Mouse (Mus musculus) cortical plate, adult 2 months (tissue): ENCODE results near the gene Dnajc6. TPM values are rescaled to one million over a fixed set of nuclear protein-coding genes. Genes with fewer than 3 reads are reported as not detected.
A peak's percentile ranks its signal among the peaks of the same experiment; 100 is the strongest.

Experiments
- H3K27ac ChIP-seq: fragments of 200-500 bp; 2 replicates; pipeline ENCODE4 v1.5.1; 2012; ENCODE audit warnings: low read length, control low read depth, inconsistent platforms; ENCODE audit not compliant: insufficient read depth
- H3K4me1 ChIP-seq: fragments of 200-500 bp; 2 replicates; pipeline ENCODE4 v1.6.1; 2011; ENCODE audit warnings: low read length; ENCODE audit not compliant: control insufficient read depth, insufficient read depth
- H3K4me3 ChIP-seq: fragments of 200-500 bp; 2 replicates; pipeline ENCODE4 v1.5.1; 2011; ENCODE audit warnings: mild to moderate bottlenecking, low read length, control low read depth; ENCODE audit not compliant: insufficient read depth
- CTCF ChIP-seq: fragments of 200-500 bp; IDR thresholded peaks from 2 replicates; pipeline ENCODE4 v1.5.1; 2011; ENCODE audit warnings: mild to moderate bottlenecking, control low read depth, low read length; ENCODE audit not compliant: insufficient read depth; ENCODE audit errors: extremely low read depth
- POLR2A ChIP-seq: fragments of 200-500 bp; IDR thresholded peaks from 2 replicates; pipeline ENCODE4 v1.6.1; 2011; ENCODE audit warnings: mild to moderate bottlenecking, low read length, control low read depth; ENCODE audit not compliant: insufficient read depth; ENCODE audit errors: extremely low read depth
- polyA plus RNA-seq: library from polyadenylated mRNA; depleted of rRNA; stranded (reverse); fragments of >200 nt; gene quantifications from 2 replicates; pipeline ENCODE4 v1.2.3, GENCODE M21; 2012

Gene Dnajc6
- polyA plus RNA-seq, 1 experiment: 144 TPM

DNA sequence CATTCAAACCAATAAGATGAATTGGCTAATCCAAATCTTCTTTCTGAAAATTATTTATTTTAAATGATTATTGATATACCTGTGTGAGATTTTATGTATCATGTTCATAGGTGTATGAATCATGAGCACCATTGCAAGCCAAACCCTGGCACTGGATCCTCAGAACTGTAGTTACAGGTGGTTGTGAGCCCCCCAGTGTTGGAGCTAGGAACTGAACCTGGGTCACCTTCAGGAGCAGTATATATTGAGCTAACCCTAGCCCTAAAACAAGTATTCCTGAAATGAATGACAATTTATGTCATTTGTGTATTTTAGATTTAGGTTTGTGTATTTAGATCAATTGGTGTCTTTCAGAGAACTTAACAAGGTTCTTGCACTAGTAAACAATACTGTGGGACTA, 105.3 kb downstream of the Dnajc6 start:
- TF ChIP-seq CTCF: peak; percentile 41; the same call in 1 of the 2 replicates
- TF ChIP-seq POLR2A: no peak

DNA sequence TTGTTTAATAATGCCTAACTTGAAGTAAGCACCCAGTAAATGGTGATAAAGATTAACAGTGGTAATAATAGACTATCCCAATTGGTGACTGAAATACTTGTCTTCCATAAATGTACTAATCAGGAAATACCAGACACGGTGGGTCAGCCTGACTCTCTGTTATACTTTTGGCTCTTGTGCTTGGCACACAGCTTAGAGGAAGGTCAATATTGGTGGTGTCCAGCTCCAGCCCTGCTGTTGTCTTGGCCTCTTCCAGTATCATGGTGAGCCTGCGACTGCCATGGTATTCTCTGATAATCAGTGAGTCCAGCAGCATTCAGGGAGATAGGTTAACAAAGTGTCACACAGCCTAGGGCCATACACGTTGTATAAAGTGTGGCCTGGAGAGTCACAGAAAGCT, 107.2 kb downstream of the Dnajc6 start:
- Histone ChIP-seq H3K4me1 (no peaks in the 10 kb centered on the region; the same call in 1 of the 2 replicates), H3K4me3 (no peak overlapping the region), H3K27ac (no peak overlapping the region)
- TF ChIP-seq CTCF (no peak), POLR2A (no peak)

More for the DNA sequence above, 105.3 kb downstream of the Dnajc6 start:
- Histone ChIP-seq H3K4me1 (no peaks in the 10 kb centered on the region; the same call in 1 of the 2 replicates), H3K4me3 (no peak overlapping the region), H3K27ac (no peak overlapping the region)

DNA sequence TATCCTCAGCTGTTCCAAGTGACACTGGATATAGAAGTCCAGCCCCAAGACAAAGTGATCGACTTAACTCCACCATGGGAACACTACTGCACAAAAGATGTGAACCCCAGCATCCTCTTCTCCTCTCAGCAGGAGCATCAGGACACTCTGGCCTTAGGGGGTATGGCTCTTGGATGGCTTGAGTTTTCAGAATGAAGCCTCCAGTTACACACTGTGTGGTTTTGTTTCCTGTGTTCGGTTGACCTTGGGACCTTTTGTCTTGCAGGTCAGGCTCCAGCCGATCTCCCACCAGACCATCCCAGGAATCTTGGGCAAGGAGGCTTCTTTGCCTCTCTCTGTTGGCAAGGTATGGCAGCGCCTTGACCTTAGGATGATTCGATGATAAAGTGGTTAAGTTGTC, 120.1 kb downstream of the Dnajc6 start:
- H3K4me3 ChIP-seq: no peak overlapping the region
- H3K4me1 ChIP-seq: peaks cover 9% of the 10 kb centered on the region
- TF ChIP-seq POLR2A (no peak), CTCF (no peak)
- H3K27ac ChIP-seq: no peak overlapping the region

DNA sequence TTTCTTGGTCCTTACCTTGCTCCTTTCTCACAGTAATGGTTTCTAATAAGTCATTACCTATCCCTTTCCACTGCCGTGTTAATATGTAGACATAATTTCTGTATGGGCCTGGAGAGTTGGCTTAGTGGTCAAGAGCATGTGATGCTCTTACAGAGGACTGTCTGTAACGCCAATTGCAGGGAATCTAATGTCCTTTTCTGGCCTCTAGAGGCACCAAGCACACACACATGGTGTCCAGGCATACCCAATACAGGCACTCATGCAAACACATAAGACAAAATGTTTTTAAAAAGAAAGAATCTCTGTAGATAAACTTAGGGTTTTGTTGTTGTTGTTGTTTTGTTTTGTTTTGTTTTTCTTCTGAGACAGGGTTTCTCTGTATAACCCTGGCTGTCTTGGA, 121.3 kb downstream of the Dnajc6 start:
- Histone ChIP-seq H3K27ac (no peak overlapping the region), H3K4me3 (no peak overlapping the region), H3K4me1 (peaks cover 9% of the 10 kb centered on the region)
- no peak for TF ChIP-seq POLR2A
- TF ChIP-seq CTCF: no peak

DNA sequence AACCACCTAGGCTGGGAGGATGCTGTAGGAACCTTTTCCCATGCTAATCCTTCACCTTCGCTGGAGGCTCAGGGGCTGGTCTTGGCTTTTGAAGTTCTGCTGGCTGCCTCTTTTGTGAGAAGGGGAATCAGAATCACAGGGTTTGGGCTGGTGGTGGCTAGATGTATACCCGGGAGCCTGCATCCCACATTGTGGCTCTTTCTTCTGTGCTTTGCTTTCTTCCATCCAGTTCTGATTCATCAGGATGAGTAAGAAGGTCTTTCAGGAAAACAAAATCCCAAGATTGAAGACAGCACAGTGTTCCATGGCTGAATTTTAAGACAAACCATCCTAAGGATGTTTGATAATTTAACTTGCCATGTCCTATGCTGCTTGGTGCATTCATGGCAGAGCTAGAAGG, 123.8 kb downstream of the Dnajc6 start:
- H3K27ac ChIP-seq: 0 out of 2 replicates have a peak overlapping the region, but pooled peaks have one; percentile 21
- H3K4me1 ChIP-seq: peaks cover 9% of the 10 kb centered on the region
- no peak for TF ChIP-seq CTCF
- no peak for TF ChIP-seq POLR2A
- H3K4me3 ChIP-seq: no peak overlapping the region

DNA sequence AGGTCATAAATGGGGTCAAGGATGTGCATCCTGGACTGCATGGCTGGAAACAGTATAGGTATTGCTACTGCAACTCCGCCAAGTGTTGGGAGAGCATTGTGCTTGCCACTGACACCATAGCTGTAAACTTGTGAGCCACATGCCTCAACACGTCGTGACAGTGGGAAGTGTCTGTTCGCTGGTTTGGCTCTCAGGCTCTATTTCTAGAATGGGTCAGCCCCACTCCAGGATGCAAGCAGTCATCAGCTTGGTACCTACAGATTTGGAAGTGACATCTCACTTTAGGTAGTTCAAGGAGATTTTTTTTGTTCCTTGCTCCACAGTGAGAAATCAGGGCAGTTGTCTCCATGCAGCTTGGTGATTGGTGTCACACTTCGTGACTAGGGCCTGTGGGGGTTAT, 124.8 kb downstream of the Dnajc6 start:
- TF ChIP-seq POLR2A (no peak), CTCF (no peak)
- no peak overlapping the region for H3K27ac ChIP-seq
- H3K4me1 ChIP-seq: peaks cover 9% of the 10 kb centered on the region
- no peak overlapping the region for H3K4me3 ChIP-seq

DNA sequence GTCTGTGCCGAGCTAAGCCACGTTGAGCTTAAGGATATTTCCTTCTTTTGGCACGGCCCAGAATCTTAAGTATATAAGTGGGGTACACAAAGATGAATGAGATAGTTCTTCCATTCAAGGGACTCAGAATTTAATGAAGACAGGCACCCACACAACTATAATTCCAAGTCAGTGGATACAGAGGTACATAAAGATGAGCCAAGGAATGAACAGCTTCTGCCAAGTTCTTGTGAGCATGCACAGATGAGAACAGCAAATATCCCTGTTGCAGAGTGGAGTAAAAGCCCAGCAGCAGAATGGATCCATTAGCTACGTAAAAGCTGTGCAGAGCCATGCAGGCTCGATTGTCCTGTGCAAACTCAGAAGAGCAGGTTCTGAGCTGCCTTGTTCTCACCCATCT, 128.8 kb downstream of the Dnajc6 start:
- TF ChIP-seq POLR2A (no peak), CTCF (no peak)
- Histone ChIP-seq H3K4me1 (no peaks in the 10 kb centered on the region), H3K27ac (no peak overlapping the region)

DNA sequence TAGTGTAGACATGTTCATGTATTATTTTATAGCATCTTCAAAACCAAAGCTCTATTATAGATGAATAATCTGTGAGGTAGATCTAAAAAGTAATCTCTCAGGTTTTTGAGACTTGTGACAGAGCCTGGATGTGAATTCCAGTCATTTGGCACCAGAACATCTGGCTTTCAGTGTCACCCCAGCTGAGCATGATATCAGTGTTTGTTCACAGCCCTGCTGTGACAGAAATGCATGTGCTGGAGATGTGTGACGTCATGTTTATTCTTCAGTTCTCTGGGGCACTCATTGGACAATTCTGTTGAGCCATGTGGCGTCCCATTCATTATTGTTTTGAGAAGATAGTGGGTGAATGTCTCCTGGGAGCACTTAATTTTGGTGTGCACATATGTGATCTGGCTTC, 139.1 kb downstream of the Dnajc6 start:
- H3K4me3 ChIP-seq: no peak overlapping the region
- TF ChIP-seq CTCF (no peak), POLR2A (no peak)
- H3K27ac ChIP-seq: no peak overlapping the region
- no peaks in the 10 kb centered on the region for H3K4me1 ChIP-seq

More for the DNA sequence above, 128.8 kb downstream of the Dnajc6 start:
- no peak overlapping the region for H3K4me3 ChIP-seq

DNA sequence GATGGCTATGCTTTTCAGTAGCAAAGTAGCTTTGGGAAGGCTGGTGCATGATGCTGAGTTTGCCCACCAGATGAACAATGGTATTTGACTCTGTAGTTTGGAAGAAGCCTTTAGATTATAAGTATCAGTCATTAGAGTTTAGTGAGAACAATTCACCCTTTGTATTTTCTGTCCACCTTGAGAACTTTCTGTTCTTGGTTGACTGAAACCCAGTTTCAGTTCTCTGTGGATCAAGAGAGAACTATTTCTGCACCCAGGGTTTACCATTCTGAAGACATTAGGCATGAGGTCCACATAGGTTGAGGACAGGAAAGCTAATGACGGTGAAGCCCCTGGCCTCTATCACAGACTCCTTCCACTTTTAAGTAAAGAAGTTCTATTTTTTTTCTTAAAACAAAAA, 141.0 kb downstream of the Dnajc6 start:
- Histone ChIP-seq H3K4me3 (no peak overlapping the region), H3K4me1 (0 out of 2 replicates have a peak, but pooled peaks cover 1% of the 10 kb centered on the region), H3K27ac (no peak overlapping the region)
- TF ChIP-seq CTCF (no peak), POLR2A (no peak)

DNA sequence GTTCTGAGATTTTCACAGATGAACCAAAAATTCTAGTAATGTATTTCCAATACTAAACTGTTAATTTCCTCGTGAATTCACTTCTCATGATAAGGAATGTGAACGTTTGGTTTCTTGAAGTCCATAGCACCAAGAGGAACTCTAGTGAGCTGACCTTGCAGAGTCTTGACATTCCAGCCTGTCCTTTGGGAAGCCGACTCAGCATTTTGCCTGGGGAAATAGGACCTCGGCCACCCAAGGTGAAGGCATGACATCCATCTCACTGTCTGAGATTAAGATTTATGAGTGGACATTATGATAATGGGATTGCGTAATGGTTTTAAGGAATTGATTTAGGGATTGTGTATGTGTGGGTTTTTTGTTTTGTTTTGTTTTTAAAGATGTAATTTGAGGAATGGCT, 144.2 kb downstream of the Dnajc6 start:
- H3K4me3 ChIP-seq: no peak overlapping the region
- TF ChIP-seq CTCF (no peak), POLR2A (no peak)
- H3K27ac ChIP-seq: no peak overlapping the region
- peaks cover 1% of the 10 kb centered on the region; the same call in 1 of the 2 replicates for H3K4me1 ChIP-seq
